Mouse (Mus musculus) brain, embryonic 14.5 days (tissue): Measurements from ENCODE around the gene Gmppa.

ENCODE experiments used
- CTCF ChIP-seq: fragments of 200-500 bp; IDR thresholded peaks from 2 replicates; pipeline ENCODE4 v1.5.1; 2012; ENCODE audit warnings: inconsistent platforms, mild to moderate bottlenecking, moderate library complexity, borderline replicate concordance; ENCODE audit not compliant: insufficient read depth, insufficient read length; ENCODE audit errors: extremely low read depth
- POLR2A ChIP-seq: fragments of 200-500 bp; IDR thresholded peaks from 2 replicates; pipeline ENCODE4 v1.6.1; 2012; ENCODE audit warnings: mild to moderate bottlenecking, inconsistent platforms, borderline replicate concordance; ENCODE audit not compliant: poor library complexity, insufficient read depth, insufficient read length, severe bottlenecking; ENCODE audit errors: extremely low read depth

DNA sequence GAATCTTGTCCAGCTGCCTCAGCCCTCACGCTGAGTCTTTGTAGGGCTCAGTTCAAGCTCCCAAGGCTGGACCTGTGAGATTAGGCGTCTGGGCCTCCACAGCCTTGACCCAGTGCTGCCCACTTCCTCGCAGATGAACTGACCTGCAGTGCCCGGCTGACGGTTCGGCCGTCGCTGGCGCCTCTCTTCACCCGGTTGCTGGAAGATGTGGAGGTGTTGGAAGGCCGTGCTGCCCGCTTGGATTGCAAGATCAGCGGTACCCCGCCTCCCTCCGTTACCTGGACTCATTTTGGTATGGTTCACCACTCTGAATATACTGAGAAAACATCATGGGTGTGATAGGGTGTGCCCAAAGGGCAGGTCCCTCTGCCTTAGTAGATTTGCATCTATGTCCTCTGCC is 29.6 kb upstream of the Gmppa start:
- TF ChIP-seq POLR2A (no peak), CTCF (no peak)
